Mouse (Mus musculus): ENCODE data around the gene Frmd5. TPM values are rescaled to one million over a fixed set of nuclear protein-coding genes. Genes with fewer than 3 reads are reported as not detected.

Frmd5 gene
- polyA plus RNA-seq, 1 experiment from 2014 or later = 24.2 TPM

DNA sequence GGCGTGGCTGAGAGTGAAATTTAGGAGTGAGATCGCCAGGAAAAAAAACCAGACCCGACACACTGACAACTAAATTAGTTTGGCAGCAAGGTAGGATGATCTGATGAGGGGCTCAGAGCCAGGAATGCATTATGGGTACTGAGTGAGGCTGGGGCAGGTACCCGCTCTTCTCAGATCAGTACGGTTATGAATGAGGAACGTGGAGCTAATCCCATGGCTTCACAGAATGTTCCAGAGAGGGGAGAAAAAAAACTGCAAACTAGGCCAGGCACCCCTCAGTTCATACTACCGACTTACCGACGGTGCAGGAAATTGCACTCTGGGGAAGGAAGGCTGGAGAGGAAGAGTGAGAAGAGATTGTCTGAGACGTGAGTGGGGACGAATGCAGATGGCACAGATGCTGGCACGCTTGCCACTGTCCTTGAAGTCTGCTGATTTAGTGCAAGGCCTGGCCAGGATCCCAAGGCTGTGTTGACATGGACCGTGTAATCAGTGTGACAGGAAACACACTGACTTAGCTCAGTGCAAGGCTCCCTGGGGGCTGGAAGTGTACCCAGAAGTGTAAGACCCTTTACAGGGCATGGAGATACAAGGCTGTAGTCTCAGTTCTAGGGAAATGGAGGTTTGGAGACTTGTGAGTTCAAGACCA is 223.3 kb downstream of the Frmd5 start:
- WGBS (ENCODE audit: insufficient replicate concordance) = 52% methylated on average over 13 of the region's 13 CpGs
- no peak overlapping the region for H3K9ac ChIP-seq (ENCODE audit: low read depth, low read length)
- no peak for ATAC-seq (replicated peaks; ENCODE audit: insufficient number of reproducible peaks, low FRiP score, low TSS enrichment)
- no peaks in the 10 kb centered on the region for H3K36me3 ChIP-seq (ENCODE audit: control insufficient read depth, insufficient read depth, low read length)
- H3K27me3 ChIP-seq (ENCODE audit: control insufficient read depth, insufficient read depth, low read length) = no peaks in the 10 kb centered on the region
- H3K27ac ChIP-seq (ENCODE audit: low read depth, low read length) = no peak overlapping the region
- H3K4me2 ChIP-seq = no peak overlapping the region
- H3K9me3 ChIP-seq (replicated peaks; ENCODE audit: control insufficient read depth, low read length) = no peaks in the 10 kb centered on the region
- no peak overlapping the region for H3K4me3 ChIP-seq (ENCODE audit: low read depth, low read length)
- peaks cover 14% of the 10 kb centered on the region for H3K4me1 ChIP-seq (ENCODE audit: control insufficient read depth, insufficient read depth, low read length)

GRCm38 (mm10) chr2:121582809-121583376 is 224.0 kb downstream of the Frmd5 start:
- 82% methylated on average over 13 of the region's 13 CpGs for WGBS (ENCODE audit: insufficient replicate concordance)
- Histone ChIP-seq H3K27me3 (ENCODE audit: control insufficient read depth, insufficient read depth, low read length) (no peaks in the 10 kb centered on the region), H3K27ac (ENCODE audit: low read depth, low read length) (no peak overlapping the region), H3K9ac (ENCODE audit: low read depth, low read length) (no peak overlapping the region), H3K4me1 (ENCODE audit: control insufficient read depth, insufficient read depth, low read length) (peaks cover 7% of the 10 kb centered on the region), H3K4me3 (ENCODE audit: low read depth, low read length) (no peak overlapping the region), H3K9me3 (replicated peaks; ENCODE audit: control insufficient read depth, low read length) (no peaks in the 10 kb centered on the region), H3K4me2 (no peak overlapping the region), H3K36me3 (ENCODE audit: control insufficient read depth, insufficient read depth, low read length) (no peaks in the 10 kb centered on the region)
- ATAC-seq (replicated peaks; ENCODE audit: insufficient number of reproducible peaks, low FRiP score, low TSS enrichment) = no peak

DNA sequence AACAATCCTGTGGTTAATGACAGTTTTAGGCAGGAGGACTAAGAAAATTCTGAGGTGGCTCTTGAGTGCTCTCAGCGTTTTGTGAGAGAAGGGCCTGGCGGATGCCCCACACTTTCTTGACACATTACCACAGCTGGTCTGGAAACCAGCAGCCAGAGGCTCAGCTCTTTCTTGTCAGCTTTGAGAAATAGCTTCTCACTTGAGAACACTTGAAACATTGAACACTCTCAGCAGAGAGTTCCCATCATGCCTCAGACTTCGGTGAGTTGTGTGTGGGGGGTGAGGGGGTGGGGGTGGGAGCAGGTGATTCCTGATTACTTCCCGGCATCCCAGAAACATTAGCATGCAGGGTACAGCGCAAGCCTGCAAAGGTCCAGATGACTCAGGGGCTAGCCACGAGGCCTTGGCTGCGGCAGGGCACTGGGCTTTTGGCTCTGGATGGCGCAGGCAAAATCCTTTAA is 231.1 kb downstream of the Frmd5 start:
- Histone ChIP-seq H3K9ac (ENCODE audit: low read depth, low read length) (no peak overlapping the region), H3K27ac (ENCODE audit: low read depth, low read length) (no peak overlapping the region), H3K4me3 (ENCODE audit: low read depth, low read length) (no peak overlapping the region), H3K36me3 (ENCODE audit: control insufficient read depth, insufficient read depth, low read length) (no peaks in the 10 kb centered on the region), H3K4me1 (ENCODE audit: control insufficient read depth, insufficient read depth, low read length) (peaks cover 13% of the 10 kb centered on the region; the same call in 1 of the 2 replicates), H3K4me2 (no peak overlapping the region), H3K9me3 (replicated peaks; ENCODE audit: control insufficient read depth, low read length) (no peaks in the 10 kb centered on the region), H3K27me3 (ENCODE audit: control insufficient read depth, insufficient read depth, low read length) (no peaks in the 10 kb centered on the region)
- 44% methylated on average over 8 of the region's 8 CpGs for WGBS (ENCODE audit: insufficient replicate concordance)
- no peak for ATAC-seq (replicated peaks; ENCODE audit: insufficient number of reproducible peaks, low FRiP score, low TSS enrichment)

DNA sequence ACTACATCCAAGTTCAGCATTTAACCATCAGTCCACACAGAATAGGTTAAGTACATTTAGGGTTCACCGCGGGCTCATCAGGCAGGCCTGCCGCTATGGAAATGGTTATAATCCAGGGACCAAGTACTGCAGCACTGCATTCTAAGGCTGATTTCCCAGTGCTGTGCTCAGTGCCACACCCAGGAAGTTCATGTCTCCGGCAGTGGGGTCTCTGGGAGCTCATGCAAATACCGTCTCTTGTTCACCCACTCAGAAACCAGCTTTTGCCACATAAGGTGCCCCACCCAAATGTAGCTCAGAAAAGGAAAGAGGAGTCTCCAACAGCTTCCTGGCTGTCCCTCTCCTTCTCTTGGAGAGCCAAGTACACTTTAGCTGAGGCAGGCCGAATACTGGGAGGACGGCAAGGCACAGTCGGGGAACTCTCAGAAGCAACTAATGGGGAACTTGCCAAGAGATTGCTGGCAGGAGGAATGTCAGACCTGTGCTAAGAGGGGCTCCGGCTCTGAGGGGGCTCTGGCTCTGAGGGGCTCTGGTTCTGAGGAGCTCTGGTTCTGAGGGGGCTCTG is 232.7 kb downstream of the Frmd5 start:
- H3K36me3 ChIP-seq (ENCODE audit: control insufficient read depth, insufficient read depth, low read length) = no peaks in the 10 kb centered on the region
- 62% methylated on average over 9 of the region's 9 CpGs for WGBS (ENCODE audit: insufficient replicate concordance)
- H3K4me3 ChIP-seq (ENCODE audit: low read depth, low read length) = no peak overlapping the region
- H3K27ac ChIP-seq (ENCODE audit: low read depth, low read length) = no peak overlapping the region
- no peak overlapping the region for H3K9ac ChIP-seq (ENCODE audit: low read depth, low read length)
- H3K4me2 ChIP-seq = no peak overlapping the region
- ATAC-seq (replicated peaks; ENCODE audit: insufficient number of reproducible peaks, low FRiP score, low TSS enrichment) = no peak
- no peaks in the 10 kb centered on the region for H3K27me3 ChIP-seq (ENCODE audit: control insufficient read depth, insufficient read depth, low read length)
- no peaks in the 10 kb centered on the region for H3K9me3 ChIP-seq (replicated peaks; ENCODE audit: control insufficient read depth, low read length)
- peaks cover 13% of the 10 kb centered on the region; the same call in 1 of the 2 replicates for H3K4me1 ChIP-seq (ENCODE audit: control insufficient read depth, insufficient read depth, low read length)

GRCm38 (mm10) chr2:121571780-121572179 is 235.1 kb downstream of the Frmd5 start:
- Histone ChIP-seq H3K9me3 (replicated peaks; ENCODE audit: control insufficient read depth, low read length) (no peaks in the 10 kb centered on the region), H3K4me1 (ENCODE audit: control insufficient read depth, insufficient read depth, low read length) (peaks cover 13% of the 10 kb centered on the region; the same call in 1 of the 2 replicates), H3K9ac (ENCODE audit: low read depth, low read length) (no peak overlapping the region), H3K27me3 (ENCODE audit: control insufficient read depth, insufficient read depth, low read length) (no peaks in the 10 kb centered on the region), H3K27ac (ENCODE audit: low read depth, low read length) (no peak overlapping the region), H3K36me3 (ENCODE audit: control insufficient read depth, insufficient read depth, low read length) (no peaks in the 10 kb centered on the region), H3K4me3 (ENCODE audit: low read depth, low read length) (no peak overlapping the region), H3K4me2 (no peak overlapping the region)
- peak; percentile 71 for ATAC-seq (replicated peaks; ENCODE audit: insufficient number of reproducible peaks, low FRiP score, low TSS enrichment)
- 19% methylated on average over 7 of the region's 7 CpGs for WGBS (ENCODE audit: insufficient replicate concordance)

DNA sequence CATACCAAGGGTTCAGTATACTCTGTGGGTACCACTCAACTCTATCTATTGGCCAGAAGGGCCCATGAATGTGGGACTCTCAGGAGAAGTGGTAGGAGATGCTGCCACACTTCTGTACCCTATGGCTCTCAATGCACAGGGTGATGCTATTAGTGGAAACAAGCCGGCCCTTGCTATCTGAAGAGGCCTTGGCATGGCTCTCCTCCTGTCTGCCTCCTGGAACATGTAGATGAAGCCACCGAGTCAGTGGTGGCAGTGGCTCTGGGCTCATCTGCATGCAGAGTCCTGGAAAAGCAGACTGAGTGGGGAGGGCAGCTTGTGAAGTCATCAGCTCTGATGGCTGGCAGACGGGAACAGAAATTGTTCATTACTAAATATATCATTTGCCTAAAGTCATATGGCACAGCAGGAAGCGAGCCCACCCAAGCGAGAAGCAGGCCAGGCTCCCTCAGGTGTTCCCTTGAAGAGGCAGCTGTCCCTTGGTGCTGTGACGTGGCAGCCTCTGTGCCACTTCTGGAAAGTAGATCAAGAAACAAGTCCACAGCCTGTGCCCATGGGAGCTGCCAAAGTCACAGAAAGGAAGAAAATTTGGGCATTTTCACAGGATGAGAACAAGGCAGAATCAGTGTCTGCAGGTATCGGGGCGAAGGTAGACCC is 235.8 kb downstream of the Frmd5 start:
- ATAC-seq (replicated peaks; ENCODE audit: insufficient number of reproducible peaks, low FRiP score, low TSS enrichment) = no peak
- H3K9me3 ChIP-seq (replicated peaks; ENCODE audit: control insufficient read depth, low read length) = no peaks in the 10 kb centered on the region
- peaks cover 11% of the 10 kb centered on the region; the same call in 1 of the 2 replicates for H3K4me1 ChIP-seq (ENCODE audit: control insufficient read depth, insufficient read depth, low read length)
- H3K4me3 ChIP-seq (ENCODE audit: low read depth, low read length) = no peak overlapping the region
- H3K27me3 ChIP-seq (ENCODE audit: control insufficient read depth, insufficient read depth, low read length) = no peaks in the 10 kb centered on the region
- H3K36me3 ChIP-seq (ENCODE audit: control insufficient read depth, insufficient read depth, low read length) = no peaks in the 10 kb centered on the region
- no peak overlapping the region for H3K4me2 ChIP-seq
- no peak overlapping the region for H3K9ac ChIP-seq (ENCODE audit: low read depth, low read length)
- 53% methylated on average over 8 of the region's 8 CpGs for WGBS (ENCODE audit: insufficient replicate concordance)
- no peak overlapping the region for H3K27ac ChIP-seq (ENCODE audit: low read depth, low read length)

GRCm38 (mm10) chr2:121570049-121570448 is 236.8 kb downstream of the Frmd5 start:
- Histone ChIP-seq H3K9ac (ENCODE audit: low read depth, low read length) (no peak overlapping the region), H3K4me3 (ENCODE audit: low read depth, low read length) (no peak overlapping the region), H3K27me3 (ENCODE audit: control insufficient read depth, insufficient read depth, low read length) (no peaks in the 10 kb centered on the region), H3K27ac (ENCODE audit: low read depth, low read length) (no peak overlapping the region), H3K36me3 (ENCODE audit: control insufficient read depth, insufficient read depth, low read length) (no peaks in the 10 kb centered on the region), H3K4me2 (no peak overlapping the region), H3K4me1 (ENCODE audit: control insufficient read depth, insufficient read depth, low read length) (peaks cover 4% of the 10 kb centered on the region; the same call in 1 of the 2 replicates), H3K9me3 (replicated peaks; ENCODE audit: control insufficient read depth, low read length) (no peaks in the 10 kb centered on the region)
- no peak for ATAC-seq (replicated peaks; ENCODE audit: insufficient number of reproducible peaks, low FRiP score, low TSS enrichment)
- 77% methylated on average over 3 of the region's 3 CpGs for WGBS (ENCODE audit: insufficient replicate concordance)

DNA sequence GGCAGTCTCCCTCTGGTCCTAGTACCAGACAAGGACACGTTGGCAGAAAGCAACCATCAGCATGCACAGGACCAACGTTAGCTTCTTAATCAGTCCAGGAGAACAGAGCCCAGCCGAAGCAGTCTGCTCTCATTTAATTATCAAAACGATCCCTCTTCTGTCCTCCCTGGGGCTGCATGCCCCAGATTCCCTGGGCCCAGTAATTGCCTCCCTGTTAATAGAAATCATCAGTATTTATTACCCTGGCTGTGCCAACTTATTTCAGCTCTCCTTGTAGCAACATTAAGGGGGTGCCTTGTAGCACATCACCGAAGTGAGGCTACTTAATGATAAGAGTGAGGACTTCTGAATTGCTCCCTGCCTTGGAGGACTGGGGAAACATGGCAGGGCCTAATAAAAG is 241.0 kb downstream of the Frmd5 start:
- Histone ChIP-seq H3K9ac (ENCODE audit: low read depth, low read length) (no peak overlapping the region), H3K27ac (ENCODE audit: low read depth, low read length) (no peak overlapping the region), H3K4me1 (ENCODE audit: control insufficient read depth, insufficient read depth, low read length) (no peaks in the 10 kb centered on the region), H3K27me3 (ENCODE audit: control insufficient read depth, insufficient read depth, low read length) (no peaks in the 10 kb centered on the region), H3K36me3 (ENCODE audit: control insufficient read depth, insufficient read depth, low read length) (no peaks in the 10 kb centered on the region), H3K9me3 (replicated peaks; ENCODE audit: control insufficient read depth, low read length) (no peaks in the 10 kb centered on the region), H3K4me3 (ENCODE audit: low read depth, low read length) (no peak overlapping the region), H3K4me2 (no peak overlapping the region)
- ATAC-seq (replicated peaks; ENCODE audit: insufficient number of reproducible peaks, low FRiP score, low TSS enrichment) = no peak
- WGBS (ENCODE audit: insufficient replicate concordance) = 59% methylated on average over 5 of the region's 5 CpGs
